Mouse (Mus musculus): ENCODE measurements around the gene Pus7l.

GRCm38 (mm10) chr15:94591356-94591755 lies 48.0 kb upstream of the Pus7l start:
- TF ChIP-seq CTCF (conservative IDR thresholded peaks at IDR 0.05; ENCODE audit: insufficient read depth, insufficient read length, low read depth, low read length) (no peak), POLR2A (IDR thresholded peaks at IDR 0.05; ENCODE audit: low read depth, low read length) (no peak)

Measured in kidney, adult 2 months (tissue).